Mouse (Mus musculus): ENCODE measurements around the gene Akt1. TPM values are rescaled to one million over a fixed set of nuclear protein-coding genes. Genes with fewer than 3 reads are reported as not detected.

Akt1 gene
- total and polyA plus RNA-seq, 3 experiments, result 66.6 to 144 (median 74.4) TPM

GRCm38 (mm10) chr12:112630029-112630428, 44.7 kb downstream of the Akt1 start:
- dilution Hi-C loops (cut with MboI; ENCODE audit: extremely low pct_ligation_motif_present, extremely low pct_unique_long_range_greater_than_20kb, low sequenced_read_pairs) (no loop called here), in situ Hi-C loops (cut with MboI; ENCODE audit: low pct_ligation_motif_present, low pct_unique_long_range_greater_than_20kb, low sequenced_read_pairs) (no loop called here)
- no peak overlapping the region for H3K4me2 ChIP-seq (ENCODE audit: insufficient read depth, low read depth, poor library complexity, severe bottlenecking)
- no peaks in the 10 kb centered on the region for H3K9me3 ChIP-seq (replicated peaks; ENCODE audit: low read length)
- no peak for DNase-seq (ENCODE audit: extremely low read depth)
- H3K36me3 ChIP-seq (replicated peaks in 1 of 2; ENCODE audit: control insufficient read depth in 1 of 2, insufficient read depth in 1 of 2, low read length in 1 of 2), result peaks cover 0 to 33% of the 10 kb centered on the region in 2 experiments
- H3K4me3 ChIP-seq (replicated peaks in 1 of 3; ENCODE audit: low read depth in 2 of 3, low read length in 2 of 3, poor library complexity in 1 of 3), result no peak overlapping the region
- TF ChIP-seq ZMIZ1 (IDR thresholded peaks at IDR 0.05; ENCODE audit: low read depth, low read length), result no peak
- TF ChIP-seq JUN (IDR thresholded peaks at IDR 0.05; ENCODE audit: insufficient read depth, low read depth, low read length), result no peak
- no peak for TF ChIP-seq SIN3A (IDR thresholded peaks at IDR 0.05; ENCODE audit: low read length)
- no peak for TF ChIP-seq MXI1 (IDR thresholded peaks at IDR 0.05; ENCODE audit: low read depth, low read length)
- no peak for TF ChIP-seq IRF4 (IDR thresholded peaks at IDR 0.05; ENCODE audit: low read depth, low read length)
- no peak for TF ChIP-seq RAD21 (IDR thresholded peaks at IDR 0.05; ENCODE audit: low read depth, low read length)
- no peak for TF ChIP-seq MAZ (IDR thresholded peaks at IDR 0.05; ENCODE audit: low read depth, low read length)
- TF ChIP-seq MEF2A (IDR thresholded peaks at IDR 0.05; ENCODE audit: borderline replicate concordance, low read depth, low read length), result no peak
- no peak for TF ChIP-seq RCOR1 (conservative IDR thresholded peaks at IDR 0.05; ENCODE audit: low read depth, low read length)
- TF ChIP-seq ELF1 (IDR thresholded peaks at IDR 0.05; ENCODE audit: low read depth, low read length), result no peak
- TF ChIP-seq PAX5 (IDR thresholded peaks at IDR 0.05; ENCODE audit: low read length), result no peak
- TF ChIP-seq ZKSCAN1 (IDR thresholded peaks at IDR 0.05; ENCODE audit: borderline replicate concordance, low read depth, low read length), result no peak
- no peak for TF ChIP-seq MAFK (IDR thresholded peaks at IDR 0.05; ENCODE audit: insufficient replicate concordance, low read length)
- no peak for TF ChIP-seq MAX (IDR thresholded peaks at IDR 0.05; ENCODE audit: low read length)
- no peak for TF ChIP-seq GABPA (IDR thresholded peaks at IDR 0.05; ENCODE audit: insufficient replicate concordance, low read depth, low read length)
- H3K27me3 ChIP-seq (replicated peaks), result no peaks in the 10 kb centered on the region
- H3K9ac ChIP-seq (ENCODE audit: insufficient read depth, low read depth), result no peak overlapping the region
- no peaks in the 10 kb centered on the region for H3K79me2 ChIP-seq (replicated peaks; ENCODE audit: control insufficient read depth, extremely low read depth, insufficient read depth, poor library complexity, severe bottlenecking)
- H3K27ac ChIP-seq (ENCODE audit: insufficient read depth, low read depth), result no peak overlapping the region
- H3K4me1 ChIP-seq (ENCODE audit: control insufficient read depth in 1 of 2, insufficient read depth in 2 of 2), result peaks cover 32 to 70% of the 10 kb centered on the region in 2 experiments

- Histone ChIP-seq H3K4me3 (replicated peaks in 1 of 3; ENCODE audit: low read depth in 2 of 3, low read length in 2 of 3, poor library complexity in 1 of 3) (no peak overlapping the region), H3K9me3 (replicated peaks; ENCODE audit: low read length) (no peaks in the 10 kb centered on the region), H3K4me1 (ENCODE audit: control insufficient read depth in 1 of 2, insufficient read depth in 2 of 2) (peaks cover 32 to 79% of the 10 kb centered on the region in 2 experiments), H3K4me2 (ENCODE audit: insufficient read depth, low read depth, poor library complexity, severe bottlenecking) (no peak overlapping the region), H3K27ac (ENCODE audit: insufficient read depth, low read depth) (no peak overlapping the region), H3K79me2 (replicated peaks; ENCODE audit: control insufficient read depth, extremely low read depth, insufficient read depth, poor library complexity, severe bottlenecking) (no peaks in the 10 kb centered on the region), H3K27me3 (replicated peaks) (no peaks in the 10 kb centered on the region), H3K36me3 (replicated peaks in 1 of 2; ENCODE audit: control insufficient read depth in 1 of 2, insufficient read depth in 1 of 2, low read length in 1 of 2) (peaks cover 0 to 27% of the 10 kb centered on the region in 2 experiments), H3K9ac (ENCODE audit: insufficient read depth, low read depth) (no peak overlapping the region)
- in situ Hi-C loops (cut with MboI; ENCODE audit: low pct_ligation_motif_present, low pct_unique_long_range_greater_than_20kb, low sequenced_read_pairs) (no loop called here), dilution Hi-C loops (cut with MboI; ENCODE audit: extremely low pct_ligation_motif_present, extremely low pct_unique_long_range_greater_than_20kb, low sequenced_read_pairs) (no loop called here)
- TF ChIP-seq ETS1 (conservative IDR thresholded peaks at IDR 0.05; ENCODE audit: low read depth, low read length) (no peak), MEF2A (IDR thresholded peaks at IDR 0.05; ENCODE audit: borderline replicate concordance, low read depth, low read length) (no peak), ZC3H11A (IDR thresholded peaks at IDR 0.05; ENCODE audit: low read depth, low read length) (no peak), USF2 (conservative IDR thresholded peaks at IDR 0.05; ENCODE audit: low read depth, low read length) (no peak), PAX5 (IDR thresholded peaks at IDR 0.05; ENCODE audit: low read length) (no peak), EP300 (IDR thresholded peaks at IDR 0.05; ENCODE audit: low read length) (no peak), HCFC1 (IDR thresholded peaks at IDR 0.05; ENCODE audit: low read depth, low read length) (no peak), USF1 (IDR thresholded peaks at IDR 0.05; ENCODE audit: low read depth, low read length) (no peak), MYC (IDR thresholded peaks at IDR 0.05; ENCODE audit: low read depth, low read length) (no peak), SMC3 (IDR thresholded peaks at IDR 0.05; ENCODE audit: low read depth, low read length) (no peak), TBP (conservative IDR thresholded peaks at IDR 0.05; ENCODE audit: low read depth, low read length) (no peak), ZKSCAN1 (IDR thresholded peaks at IDR 0.05; ENCODE audit: borderline replicate concordance, low read depth, low read length) (no peak), CHD1 (IDR thresholded peaks at IDR 0.05; ENCODE audit: low read depth, low read length) (no peak), ELF1 (IDR thresholded peaks at IDR 0.05; ENCODE audit: low read depth, low read length) (no peak), NELFE (IDR thresholded peaks at IDR 0.05; ENCODE audit: low read depth, low read length) (no peak), RAD21 (IDR thresholded peaks at IDR 0.05; ENCODE audit: low read depth, low read length) (no peak), MAFK (IDR thresholded peaks at IDR 0.05; ENCODE audit: insufficient replicate concordance, low read length) (no peak)
- DNase-seq (ENCODE audit: extremely low read depth), result no peak
Measured at GRCm38 (mm10) chr12:112628928-112629721, 45.6 kb downstream of the Akt1 start.

All from CH12.LX (cell line).